Mouse (Mus musculus) intestine, postnatal 0 days (tissue): ENCODE results near the gene Exd2. TPM values are rescaled to one million over a fixed set of nuclear protein-coding genes. Genes with fewer than 3 reads are reported as not detected.
"Not testable (repeated sequence)": the region's sequence is repeated elsewhere in the genome, so short reads cannot be mapped to it uniquely, and the experiment has no call there.

ENCODE experiments used
- ATAC-seq: fragments of 200-750 bp; cut with Nextera tagmentation; 2 replicates; pipeline ENCODE4 v1.8.0; 2017; ENCODE audit warnings: mild to moderate bottlenecking, moderate TSS enrichment, moderate library complexity
- H3K27ac ChIP-seq: fragments of 300-500 bp; sonication (generic); 2 replicates; pipeline ENCODE4 v1.5.1; 2014; ENCODE audit warnings: mild to moderate bottlenecking, low read depth, low read length, moderate library complexity
- H3K27me3 ChIP-seq: fragments of 300-500 bp; sonication (generic); replicated peaks from 2 replicates; pipeline ENCODE4 v1.6.1; 2014; ENCODE audit warnings: low read length, mixed read lengths; ENCODE audit not compliant: control insufficient read depth, insufficient read depth
- H3K36me3 ChIP-seq: fragments of 300-500 bp; sonication (generic); 2 replicates; pipeline ENCODE4 v1.6.1; 2014; ENCODE audit warnings: mild to moderate bottlenecking, moderate library complexity; ENCODE audit not compliant: control insufficient read depth, insufficient read depth
- H3K4me1 ChIP-seq: fragments of 300-500 bp; sonication (generic); replicated peaks from 2 replicates; pipeline ENCODE4 v1.6.1; 2014; ENCODE audit warnings: antibody characterized with exemption, low read length, mixed read lengths; ENCODE audit not compliant: control insufficient read depth, insufficient read depth
- H3K4me2 ChIP-seq: fragments of 300-500 bp; sonication (generic); replicated peaks from 2 replicates; pipeline ENCODE4 v1.6.1; 2014; ENCODE audit warnings: low read depth, mild to moderate bottlenecking, moderate library complexity
- H3K4me3 ChIP-seq: fragments of 300-500 bp; sonication (generic); 2 replicates; pipeline ENCODE4 v1.5.1; 2014; ENCODE audit warnings: low read depth, low read length
- H3K9ac ChIP-seq: fragments of 300-500 bp; sonication (generic); 2 replicates; pipeline ENCODE4 v1.6.1; 2014; ENCODE audit warnings: mild to moderate bottlenecking, low read depth, low read length
- H3K9me3 ChIP-seq: fragments of 300-500 bp; sonication (generic); 2 replicates; pipeline ENCODE4 v1.6.1; 2016; ENCODE audit warnings: mixed run types; ENCODE audit not compliant: control insufficient read depth
- CTCF ChIP-seq: sonication (generic); IDR thresholded peaks from 2 replicates; pipeline ENCODE4 v1.5.1; 2016; ENCODE audit warnings: low read depth, mild to moderate bottlenecking, control low read depth, antibody characterized with exemption, moderate library complexity
- WGBS: fragments of 180-500 bp; shearing (Covaris S2); extraction: QIAGEN DNeasy Blood & Tissue Kit; methylation state at CpG from one replicate; pipeline ENCODE4 v1.1.7; 2014; 5-methylcytosine and 5-hydroxymethylcytosine counted together
- polyA plus RNA-seq: library from polyadenylated mRNA; unstranded; fragments of >200 nt; fragmentation: Nextera tagmentation; extraction: Ambion mirVana; gene quantifications from 2 replicates; pipeline ENCODE4 v1.2.1, GENCODE M21; 2015

The Exd2 gene
- polyA plus RNA-seq, 1 experiment from 2014 or later, result 6.8 TPM

DNA sequence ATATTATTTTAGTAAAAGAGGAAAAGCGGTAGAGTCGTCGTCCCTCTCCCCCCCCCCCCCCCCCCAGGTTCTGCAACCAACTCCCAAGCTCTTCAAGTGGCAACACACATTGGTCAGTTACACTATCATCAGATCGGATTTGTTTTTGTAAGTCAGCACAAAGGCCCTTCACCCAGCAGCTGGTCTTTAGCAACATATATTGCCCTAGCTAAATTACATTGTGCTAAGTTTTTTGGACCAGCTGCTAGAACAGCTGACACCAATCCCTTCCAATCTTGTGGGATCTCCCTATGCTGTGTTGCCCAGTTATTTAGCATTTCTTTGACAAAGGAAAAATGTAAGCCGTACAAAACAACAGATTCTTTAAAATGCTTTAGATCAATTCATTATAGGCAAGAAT is 4.9 kb upstream of the Exd2 start:
- no peak overlapping the region for H3K4me3 ChIP-seq
- no peak for TF ChIP-seq CTCF
- H3K27me3 ChIP-seq, result no peaks in the 10 kb centered on the region
- H3K27ac ChIP-seq, result no peak overlapping the region
- H3K4me1 ChIP-seq, result no peaks in the 10 kb centered on the region
- no peaks in the 10 kb centered on the region for H3K9me3 ChIP-seq
- no peaks in the 10 kb centered on the region for H3K36me3 ChIP-seq
- WGBS, result 70% methylated on average over 5 of the region's 5 CpGs
- H3K4me2 ChIP-seq, result no peak overlapping the region
- ATAC-seq, result no peak
- no peak overlapping the region for H3K9ac ChIP-seq

DNA sequence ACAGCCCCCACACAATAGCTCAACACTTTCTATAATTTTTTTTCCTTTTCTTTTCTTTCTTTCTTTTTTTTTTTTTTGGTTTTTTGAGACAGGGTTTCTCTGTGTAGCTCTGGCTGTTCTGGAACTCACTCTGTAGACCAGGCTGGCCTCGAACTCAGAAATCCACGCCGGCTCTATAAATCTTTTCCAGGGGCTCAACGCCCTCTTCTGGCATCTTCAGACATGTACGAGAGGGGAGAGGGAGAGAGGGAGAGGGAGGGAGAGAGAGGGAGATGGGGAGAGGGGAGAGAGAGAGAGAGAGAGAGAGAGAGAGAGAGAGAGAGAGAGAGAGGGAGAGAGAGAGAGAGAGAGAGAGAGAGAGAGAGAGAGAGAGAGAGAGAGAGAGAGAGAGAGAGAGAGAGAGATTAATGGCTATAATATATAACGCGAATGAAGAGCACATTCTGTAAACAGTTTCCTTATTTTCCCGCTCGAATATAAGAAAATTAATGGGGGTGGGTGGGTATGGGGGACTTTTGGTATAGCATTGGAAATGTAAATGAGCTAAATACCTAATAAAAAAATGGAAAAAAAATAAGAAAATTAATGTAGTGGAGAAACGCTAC is 501 bp upstream of the Exd2 start:
- H3K9ac ChIP-seq, H3K9me3 ChIP-seq, H3K27ac ChIP-seq, H3K4me1 ChIP-seq, H3K36me3 ChIP-seq, ATAC-seq, H3K27me3 ChIP-seq: not testable (repeated sequence)
- 9% methylated on average over 10 of the region's 10 CpGs for WGBS
- peak; percentile 41; the same call in 1 of the 2 replicates for TF ChIP-seq CTCF
- peak overlapping the region; percentile 91 for H3K4me3 ChIP-seq
- H3K4me2 ChIP-seq, result peak overlapping the region; percentile 90

DNA sequence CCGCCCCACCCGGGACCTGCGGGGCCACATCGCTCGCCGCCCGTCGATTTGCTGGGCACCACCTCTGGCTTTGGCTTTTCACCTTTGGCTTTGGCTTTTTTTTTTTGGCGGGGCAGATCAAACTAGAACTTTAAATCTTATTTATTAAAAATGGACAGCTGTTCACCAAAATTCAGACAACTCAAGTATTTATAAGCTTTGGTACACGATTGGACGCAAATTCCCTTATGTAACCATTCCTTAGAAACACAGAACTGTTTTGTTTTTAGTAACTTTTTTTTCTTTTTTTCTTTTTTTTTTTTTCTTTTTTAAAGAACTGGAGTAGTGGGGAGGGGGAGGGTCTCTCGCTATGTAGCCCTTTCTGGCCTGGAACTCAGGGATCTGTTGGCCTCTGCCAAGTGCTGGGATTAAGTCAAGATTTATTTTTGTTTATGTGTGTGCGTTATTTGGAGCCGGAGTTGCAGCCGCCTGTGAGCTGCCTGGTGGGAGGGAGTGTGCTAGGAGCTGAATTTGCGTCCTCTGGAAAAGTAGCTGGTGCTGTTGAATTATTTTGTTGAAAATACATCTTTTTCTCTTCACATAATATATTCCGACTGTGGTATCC is 873 bp downstream of the Exd2 start:
- no peaks in the 10 kb centered on the region for H3K36me3 ChIP-seq
- ATAC-seq, result no peak
- H3K27me3 ChIP-seq, result no peaks in the 10 kb centered on the region
- WGBS, result 11% methylated on average over 17 of the region's 17 CpGs
- no peaks in the 10 kb centered on the region for H3K9me3 ChIP-seq
- peak overlapping the region; percentile 90 for H3K4me2 ChIP-seq
- H3K9ac ChIP-seq, result peak overlapping the region; percentile 78
- no peaks in the 10 kb centered on the region for H3K4me1 ChIP-seq
- peak overlapping the region; percentile 91 for H3K4me3 ChIP-seq
- H3K27ac ChIP-seq, result peak overlapping the region; percentile 78; the same call in 1 of the 2 replicates
- TF ChIP-seq CTCF, result no peak

DNA sequence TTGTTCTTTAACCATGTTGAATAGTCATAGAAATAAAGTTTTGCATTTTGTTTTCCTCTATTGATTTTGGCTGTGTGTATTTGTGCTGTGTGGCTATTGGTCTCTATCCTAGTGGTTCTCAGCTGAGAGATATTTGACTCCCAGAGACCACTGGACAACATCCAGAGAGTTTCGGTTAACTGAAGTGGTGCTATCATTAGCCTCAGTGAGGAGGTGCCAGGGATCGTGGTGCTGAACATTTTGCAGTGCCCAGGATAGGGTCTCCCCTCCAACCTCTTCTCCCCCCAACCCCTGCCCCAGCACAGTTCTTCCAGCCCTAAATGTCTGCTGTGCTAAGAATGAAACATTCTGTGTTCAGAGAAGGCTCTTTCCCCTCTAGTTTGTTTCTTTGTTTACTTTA is 7.3 kb downstream of the Exd2 start:
- no peak overlapping the region for H3K9ac ChIP-seq
- no peaks in the 10 kb centered on the region for H3K9me3 ChIP-seq
- ATAC-seq, result no peak
- no peak overlapping the region for H3K4me3 ChIP-seq
- 84% methylated on average over 2 of the region's 2 CpGs for WGBS
- H3K4me1 ChIP-seq, result no peaks in the 10 kb centered on the region
- H3K27ac ChIP-seq, result no peak overlapping the region
- H3K36me3 ChIP-seq, result no peaks in the 10 kb centered on the region
- TF ChIP-seq CTCF, result no peak
- no peaks in the 10 kb centered on the region for H3K27me3 ChIP-seq
- H3K4me2 ChIP-seq, result no peak overlapping the region

DNA sequence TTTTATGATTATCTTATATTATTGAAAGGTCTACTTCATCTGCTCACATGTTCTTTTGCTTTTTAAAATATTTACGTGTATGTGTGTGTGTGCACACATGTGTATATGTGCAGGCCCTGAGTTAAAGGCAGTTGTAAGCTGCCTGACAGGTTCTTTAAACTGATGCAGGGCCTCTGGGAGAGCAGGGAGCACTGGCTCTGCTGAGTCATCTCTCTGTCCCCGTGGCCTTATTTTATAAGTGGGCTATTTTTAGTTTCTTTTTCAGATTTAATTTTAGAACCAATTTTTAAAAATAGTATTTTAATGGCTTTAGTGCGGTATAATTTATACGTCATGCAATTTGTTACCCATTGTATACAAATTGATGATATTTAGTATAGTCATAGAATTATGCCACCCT is 9.0 kb downstream of the Exd2 start:
- no peak for ATAC-seq
- no peak overlapping the region for H3K9ac ChIP-seq
- no peaks in the 10 kb centered on the region for H3K27me3 ChIP-seq
- no peak overlapping the region for H3K4me3 ChIP-seq
- WGBS, result 54% methylated on average over 4 of the region's 4 CpGs
- H3K4me2 ChIP-seq, result no peak overlapping the region
- H3K4me1 ChIP-seq, result no peaks in the 10 kb centered on the region
- TF ChIP-seq CTCF, result no peak
- no peaks in the 10 kb centered on the region for H3K9me3 ChIP-seq
- no peak overlapping the region for H3K27ac ChIP-seq
- H3K36me3 ChIP-seq, result peaks cover 3% of the 10 kb centered on the region; the same call in 1 of the 2 replicates

DNA sequence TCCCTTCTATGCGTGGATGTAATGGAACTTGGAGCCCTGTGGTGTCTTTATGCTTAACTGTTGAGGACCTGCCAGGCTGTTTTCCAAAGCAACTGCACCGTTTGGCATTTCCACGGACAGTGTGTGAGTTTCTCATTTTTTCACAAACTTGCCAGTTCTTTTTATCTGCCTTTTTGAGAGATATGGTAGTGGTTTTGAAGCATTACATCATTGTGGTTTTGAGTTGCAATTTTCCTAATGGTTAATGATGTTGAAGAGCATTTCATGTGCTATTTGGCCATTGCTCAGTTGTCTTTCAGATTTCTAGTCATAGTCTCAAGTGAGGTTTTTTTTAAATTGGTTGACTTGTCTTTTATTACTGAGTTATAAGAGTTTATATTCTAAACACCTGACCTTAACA is 10.8 kb downstream of the Exd2 start:
- 85% methylated on average over 3 of the region's 3 CpGs for WGBS
- TF ChIP-seq CTCF, result no peak
- Histone ChIP-seq H3K4me3 (no peak overlapping the region), H3K36me3 (peaks cover 6% of the 10 kb centered on the region; the same call in 1 of the 2 replicates), H3K4me2 (no peak overlapping the region), H3K27ac (no peak overlapping the region), H3K4me1 (no peaks in the 10 kb centered on the region), H3K27me3 (no peaks in the 10 kb centered on the region), H3K9ac (no peak overlapping the region), H3K9me3 (no peaks in the 10 kb centered on the region)
- no peak for ATAC-seq

DNA sequence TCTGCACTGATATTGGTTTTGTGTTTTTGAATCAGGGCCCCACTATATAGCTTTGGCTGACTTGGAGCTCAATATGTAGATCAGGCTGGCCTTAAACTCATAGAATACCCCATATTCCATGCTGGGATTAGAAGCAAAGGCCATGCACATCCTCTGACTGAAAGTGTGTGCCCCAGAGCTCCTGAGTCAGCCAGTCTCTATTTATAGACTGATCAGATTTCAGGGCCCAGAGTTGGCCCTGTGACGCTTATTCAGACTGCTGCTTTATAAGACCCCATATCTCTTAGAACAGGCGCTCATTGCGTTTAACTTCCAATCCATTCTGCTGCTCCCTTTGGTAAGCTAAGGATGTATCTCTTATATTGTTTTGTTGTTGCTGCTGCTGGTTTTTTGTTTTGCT is 17.1 kb downstream of the Exd2 start:
- WGBS, result 86% methylated on average over 3 of the region's 3 CpGs
- no peak overlapping the region for H3K4me3 ChIP-seq
- H3K36me3 ChIP-seq, result peaks cover 25% of the 10 kb centered on the region
- H3K27ac ChIP-seq, result no peak overlapping the region
- no peak overlapping the region for H3K9ac ChIP-seq
- no peaks in the 10 kb centered on the region for H3K9me3 ChIP-seq
- no peak for ATAC-seq
- no peak overlapping the region for H3K4me2 ChIP-seq
- no peaks in the 10 kb centered on the region for H3K27me3 ChIP-seq
- no peaks in the 10 kb centered on the region for H3K4me1 ChIP-seq
- no peak for TF ChIP-seq CTCF
